Mouse (Mus musculus) right cerebral cortex, postnatal 36 days (tissue): ENCODE data around the gene Usp22.

ENCODE experiments used
- DNase-seq, 2 experiments: peaks; one replicate each; pipeline ENCODE4 v3.0.0; 2022; ENCODE audit warnings: low spot score in 2 of 2, mixed read lengths in 1 of 2

The Usp22 gene

GRCm38 (mm10) chr11:61108911-61109361 is 65.9 kb downstream of the Usp22 start:
- DNase-seq = no peak

- peak; percentile 56 to 57 for DNase-seq
Observed at GRCm38 (mm10) chr11:61104241-61104901, 70.5 kb downstream of the Usp22 start.

GRCm38 (mm10) chr11:61102397-61103339 is 72.2 kb downstream of the Usp22 start:
- no peak for DNase-seq
